Mouse (Mus musculus): ENCODE data around the gene Tlcd1.
A peak's percentile ranks its signal among the peaks of the same experiment; 100 is the strongest.

The Tlcd1 gene

GRCm38 (mm10) chr11:78176402-78176862, at the start of gene Tlcd1, which contains the start of gene Nek8:
TSS of gene Tlcd1 (plus strand) at chr11:78176711.
TSS of gene Nek8 (minus strand) at chr11:78176675.
- DNase-seq = peak; percentile 97

- no peak for DNase-seq
These were observed 49.8 kb upstream of the Tlcd1 start for GRCm38 (mm10) chr11:78126739-78127138.

- DNase-seq = no peak
These were observed 47.1 kb upstream of the Tlcd1 start for GRCm38 (mm10) chr11:78129458-78129857.

GRCm38 (mm10) chr11:78133915-78134314, 42.6 kb upstream of the Tlcd1 start:
- DNase-seq = no peak

- DNase-seq = no peak
These were observed 42.2 kb upstream of the Tlcd1 start for GRCm38 (mm10) chr11:78134344-78134743.

- DNase-seq = peak; percentile 48
These were observed 41.2 kb upstream of the Tlcd1 start for GRCm38 (mm10) chr11:78135314-78135713.

GRCm38 (mm10) chr11:78136132-78136531, 40.4 kb upstream of the Tlcd1 start:
- DNase-seq = no peak

- no peak for DNase-seq
These were observed 38.9 kb upstream of the Tlcd1 start for GRCm38 (mm10) chr11:78137584-78137983.

GRCm38 (mm10) chr11:78138023-78138422, 38.5 kb upstream of the Tlcd1 start:
- no peak for DNase-seq

GRCm38 (mm10) chr11:78140665-78141064, 35.8 kb upstream of the Tlcd1 start:
- DNase-seq = no peak

GRCm38 (mm10) chr11:78143520-78143919, 33.0 kb upstream of the Tlcd1 start:
- no peak for DNase-seq

- no peak for DNase-seq
These were observed 30.3 kb upstream of the Tlcd1 start for GRCm38 (mm10) chr11:78146168-78146567.

- DNase-seq = no peak
These were observed 29.6 kb upstream of the Tlcd1 start for GRCm38 (mm10) chr11:78146707-78147543.

- DNase-seq = no peak
These were observed 25.4 kb upstream of the Tlcd1 start for GRCm38 (mm10) chr11:78151161-78151560.

- peak; percentile 72 for DNase-seq
These were observed 23.9 kb upstream of the Tlcd1 start for GRCm38 (mm10) chr11:78152299-78153231.

GRCm38 (mm10) chr11:78153778-78154177, 22.7 kb upstream of the Tlcd1 start:
- DNase-seq = no peak

GRCm38 (mm10) chr11:78155674-78156073, 20.8 kb upstream of the Tlcd1 start:
- no peak for DNase-seq

- DNase-seq = no peak
These were observed 20.3 kb upstream of the Tlcd1 start for GRCm38 (mm10) chr11:78156156-78156699.

GRCm38 (mm10) chr11:78159096-78159495, 17.4 kb upstream of the Tlcd1 start:
- DNase-seq = peak; percentile 91

GRCm38 (mm10) chr11:78159557-78159956, 17.0 kb upstream of the Tlcd1 start:
- no peak for DNase-seq

GRCm38 (mm10) chr11:78160171-78160570, 16.3 kb upstream of the Tlcd1 start:
- no peak for DNase-seq

GRCm38 (mm10) chr11:78160675-78161074, 15.8 kb upstream of the Tlcd1 start:
- no peak for DNase-seq

- no peak for DNase-seq
These were observed 15.3 kb upstream of the Tlcd1 start for GRCm38 (mm10) chr11:78161169-78161568.

All from kidney, postnatal 14 days (tissue).